Mouse (Mus musculus): ENCODE data around the gene Eri3. TPM values are rescaled to one million over a fixed set of nuclear protein-coding genes. Genes with fewer than 3 reads are reported as not detected.

Gene Eri3
- polyA plus RNA-seq, 1 experiment: 219 TPM

- no peak for TF ChIP-seq GATA1 (IDR thresholded peaks at IDR 0.05; ENCODE audit: low read length)
These were observed 155.2 kb downstream of the Eri3 start for GRCm38 (mm10) chr4:117705361-117705760.

GRCm38 (mm10) chr4:117708780-117709550, 158.8 kb downstream of the Eri3 start:
- no peak for TF ChIP-seq GATA1 (IDR thresholded peaks at IDR 0.05; ENCODE audit: low read length)

GRCm38 (mm10) chr4:117712314-117712713, 162.1 kb downstream of the Eri3 start:
- no peak for TF ChIP-seq GATA1 (IDR thresholded peaks at IDR 0.05; ENCODE audit: low read length)

GRCm38 (mm10) chr4:117713303-117714098, 163.3 kb downstream of the Eri3 start:
- TF ChIP-seq GATA1 (IDR thresholded peaks at IDR 0.05; ENCODE audit: low read length): no peak

Other genes with a start within 250 kb of the Eri3 start
- gene Rnf220, start 53.3 kb upstream of the Eri3 start, polyA plus RNA-seq (2012): 112 and 120 TPM in 2 replicates
- gene Dmap1, start 131.9 kb downstream of the Eri3 start, polyA plus RNA-seq (2012): 35.1 and 41.2 TPM in 2 replicates
- not detected in 2 replicates for gene Gm12845, start 174.0 kb downstream of the Eri3 start, polyA plus RNA-seq (2012)
- gene Klf17, start 215.3 kb downstream of the Eri3 start, polyA plus RNA-seq (2012): not detected in 2 replicates